Mouse (Mus musculus): Measurements from ENCODE around the gene Rrp9.

Rrp9 gene

GRCm38 (mm10) chr9:106513566-106513965, 37.8 kb downstream of the Rrp9 start:
- no peak for DNase-seq (ENCODE audit: low read depth in 2 of 2, low spot score in 2 of 2)

GRCm38 (mm10) chr9:106514273-106514672, 38.5 kb downstream of the Rrp9 start, which contains the start of gene Iqcf5:
Iqcf5 (plus strand) TSS chr9:106514573.
- DNase-seq (ENCODE audit: low read depth in 2 of 2, low spot score in 2 of 2) = no peak

GRCm38 (mm10) chr9:106519433-106519832, 43.7 kb downstream of the Rrp9 start:
- DNase-seq (ENCODE audit: low read depth in 2 of 2, low spot score in 2 of 2) = no peak

GRCm38 (mm10) chr9:106519909-106520308, 44.1 kb downstream of the Rrp9 start:
- no peak for DNase-seq (ENCODE audit: low read depth in 2 of 2, low spot score in 2 of 2)

- no peak for DNase-seq (ENCODE audit: low read depth in 2 of 2, low spot score in 2 of 2)
These were observed 56.1 kb downstream of the Rrp9 start for GRCm38 (mm10) chr9:106531833-106532232.

- DNase-seq (ENCODE audit: low read depth in 2 of 2, low spot score in 2 of 2) = no peak
These were observed 58.5 kb downstream of the Rrp9 start for GRCm38 (mm10) chr9:106534296-106534695.

GRCm38 (mm10) chr9:106534975-106535374, 59.2 kb downstream of the Rrp9 start:
- no peak for DNase-seq (ENCODE audit: low read depth in 2 of 2, low spot score in 2 of 2)

Data from CD8-positive naive resting alpha-beta T cell, adult 2 months (primary cell).